Mouse (Mus musculus) lung, postnatal 10 days (tissue): Measurements from ENCODE around the gene Nodal.
A peak's percentile ranks its signal among the peaks of the same experiment; 100 is the strongest.

Experiments used
- DNase-seq: peaks from one replicate; pipeline ENCODE4 v3.0.0; 2021

The Nodal gene

GRCm38 (mm10) chr10:61417672-61418071, at the start of gene Nodal:
Gene Nodal, plus strand, starts transcription at chr10:61417972.
- no peak for DNase-seq

- no peak for DNase-seq
Measured at GRCm38 (mm10) chr10:61369755-61370154, 48.0 kb upstream of the Nodal start.

GRCm38 (mm10) chr10:61370273-61370979, 47.3 kb upstream of the Nodal start:
- DNase-seq, result peak; percentile 64

- DNase-seq, result no peak
Measured at GRCm38 (mm10) chr10:61371884-61372584, 45.7 kb upstream of the Nodal start.

- DNase-seq, result peak; percentile 84
Measured at GRCm38 (mm10) chr10:61372585-61372923, 45.2 kb upstream of the Nodal start.

GRCm38 (mm10) chr10:61374076-61374475, 43.7 kb upstream of the Nodal start:
- DNase-seq, result peak; percentile 81

GRCm38 (mm10) chr10:61374771-61375481, 42.8 kb upstream of the Nodal start:
- DNase-seq, result no peak

- DNase-seq, result no peak
Measured at GRCm38 (mm10) chr10:61378050-61378449, 39.7 kb upstream of the Nodal start.

GRCm38 (mm10) chr10:61378698-61379097, 39.1 kb upstream of the Nodal start:
- DNase-seq, result no peak

- no peak for DNase-seq
Measured at GRCm38 (mm10) chr10:61379340-61380040, 38.3 kb upstream of the Nodal start.

GRCm38 (mm10) chr10:61380186-61380585, 37.6 kb upstream of the Nodal start:
- peak; percentile 78 for DNase-seq

- peak; percentile 68 for DNase-seq
Measured at GRCm38 (mm10) chr10:61381823-61382222, 35.9 kb upstream of the Nodal start.

GRCm38 (mm10) chr10:61382281-61382731, 35.5 kb upstream of the Nodal start:
- no peak for DNase-seq

- peak; percentile 93 for DNase-seq
Measured at GRCm38 (mm10) chr10:61383021-61383714, 34.6 kb upstream of the Nodal start, which contains the start of gene Pald1. Gene Pald1, minus strand, starts transcription at chr10:61383530.

GRCm38 (mm10) chr10:61383715-61384047, 34.1 kb upstream of the Nodal start:
- no peak for DNase-seq

GRCm38 (mm10) chr10:61385174-61385573, 32.6 kb upstream of the Nodal start:
- DNase-seq, result peak; percentile 49

- peak; percentile 83 for DNase-seq
Measured at GRCm38 (mm10) chr10:61386284-61386683, 31.5 kb upstream of the Nodal start.

GRCm38 (mm10) chr10:61389020-61389419, 28.8 kb upstream of the Nodal start:
- no peak for DNase-seq

- DNase-seq, result peak; percentile 63
Measured at GRCm38 (mm10) chr10:61390148-61390547, 27.6 kb upstream of the Nodal start.

- no peak for DNase-seq
Measured at GRCm38 (mm10) chr10:61392584-61392983, 25.2 kb upstream of the Nodal start.

- DNase-seq, result no peak
Measured at GRCm38 (mm10) chr10:61394476-61395136, 23.2 kb upstream of the Nodal start.

GRCm38 (mm10) chr10:61398125-61398524, 19.6 kb upstream of the Nodal start:
- no peak for DNase-seq
